Mouse (Mus musculus) limb, embryonic 15.5 days (tissue): ENCODE measurements at regions not wholly inside any gene's neighbourhood (a gene's known extent, or its start where the extent isn't known, plus 50 kb on each side); places are given as distances from the start of the nearest gene placed in this dataset.
A peak's percentile ranks its signal among the peaks of the same experiment; 100 is the strongest.

Source experiments
- ATAC-seq: fragments of 200-750 bp; cut with Nextera tagmentation; 2 replicates; pipeline ENCODE4 v1.8.0; 2017; ENCODE audit warnings: low read depth, moderate TSS enrichment; ENCODE audit not compliant: insufficient number of reproducible peaks, low FRiP score, low TSS enrichment
- H3K27ac ChIP-seq: fragments of 300-500 bp; sonication (generic); 2 replicates; pipeline ENCODE4 v1.5.1; 2015; ENCODE audit warnings: moderate library complexity, mild to moderate bottlenecking, inconsistent platforms
- H3K27me3 ChIP-seq: fragments of 300-500 bp; sonication (generic); 2 replicates; pipeline ENCODE4 v1.6.1; 2015; ENCODE audit warnings: inconsistent platforms
- H3K36me3 ChIP-seq: fragments of 300-500 bp; sonication (generic); 2 replicates; pipeline ENCODE4 v1.6.1; 2015; ENCODE audit warnings: inconsistent platforms
- H3K4me1 ChIP-seq: fragments of 300-500 bp; sonication (generic); 2 replicates; pipeline ENCODE4 v1.6.1; 2015; ENCODE audit warnings: inconsistent platforms
- H3K4me2 ChIP-seq: fragments of 300-500 bp; sonication (generic); 2 replicates; pipeline ENCODE4 v1.6.1; 2015; ENCODE audit warnings: mild to moderate bottlenecking, inconsistent platforms
- H3K4me3 ChIP-seq: fragments of 300-500 bp; sonication (generic); 2 replicates; pipeline ENCODE4 v1.5.1; 2015; ENCODE audit warnings: mild to moderate bottlenecking, inconsistent platforms
- H3K9ac ChIP-seq: fragments of 300-500 bp; sonication (generic); 2 replicates; pipeline ENCODE4 v1.6.1; 2015; ENCODE audit warnings: inconsistent platforms
- H3K9me3 ChIP-seq: fragments of 300-500 bp; sonication (generic); 2 replicates; pipeline ENCODE4 v1.6.1; 2016; ENCODE audit warnings: inconsistent platforms
- WGBS: fragments of 180-500 bp; shearing (Covaris S2); methylation state at CpG from one replicate; pipeline ENCODE4 v1.1.7; 2015; 5-methylcytosine and 5-hydroxymethylcytosine counted together

DNA sequence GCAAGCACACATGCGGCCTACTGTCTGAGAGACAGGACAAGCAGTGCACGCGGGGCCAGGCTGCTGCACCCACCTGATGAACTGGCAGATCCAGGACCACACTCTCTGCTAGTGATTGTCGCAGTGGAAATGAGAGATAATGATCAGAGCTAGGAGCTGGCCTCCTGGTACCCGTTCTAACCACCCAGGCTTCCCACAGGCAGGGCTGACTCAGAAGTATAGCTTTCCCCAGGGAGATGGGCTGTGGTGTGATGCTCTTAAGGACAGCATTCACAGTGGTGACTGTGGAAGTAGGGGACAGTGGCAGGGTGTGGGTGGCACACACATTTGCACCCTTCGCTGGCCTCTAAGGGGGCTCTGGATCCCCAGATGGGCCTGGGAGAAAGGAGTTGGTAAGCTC, 128.0 kb downstream of the Kif26a start:
- peaks cover 31% of the 10 kb centered on the region for H3K4me1 ChIP-seq
- H3K4me3 ChIP-seq: no peak overlapping the region
- no peak overlapping the region for H3K9ac ChIP-seq
- no peak overlapping the region for H3K27ac ChIP-seq
- H3K36me3 ChIP-seq: no peaks in the 10 kb centered on the region
- ATAC-seq: no peak
- no peak overlapping the region for H3K4me2 ChIP-seq
- peaks cover 8% of the 10 kb centered on the region; the same call in 1 of the 2 replicates for H3K27me3 ChIP-seq
- H3K9me3 ChIP-seq: no peaks in the 10 kb centered on the region
- 84% methylated on average over 6 of the region's 6 CpGs for WGBS

DNA sequence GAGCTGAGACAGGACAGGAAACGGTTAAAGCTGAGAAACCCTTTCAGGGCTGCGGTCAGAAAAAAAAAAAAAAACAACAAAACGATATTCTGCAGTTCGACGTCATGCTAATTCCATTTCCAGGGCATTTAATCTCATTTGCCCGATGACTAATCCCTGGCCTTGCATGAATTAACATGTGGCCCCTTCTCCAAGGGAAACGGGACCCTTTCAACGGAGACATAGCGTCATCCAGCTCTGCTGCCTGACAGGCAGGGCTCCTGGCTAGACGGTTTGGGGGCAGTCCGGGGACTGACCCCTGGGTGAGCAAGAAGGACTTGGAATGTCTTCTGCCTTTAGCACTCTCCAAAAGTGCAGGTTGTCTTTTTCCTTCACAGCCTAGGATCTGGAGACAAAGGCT, 128.7 kb downstream of the Kif26a start:
- H3K36me3 ChIP-seq: no peaks in the 10 kb centered on the region
- no peak overlapping the region for H3K4me3 ChIP-seq
- no peak overlapping the region for H3K9ac ChIP-seq
- no peak overlapping the region for H3K27ac ChIP-seq
- 28% methylated on average over 11 of the region's 11 CpGs for WGBS
- peaks cover 14% of the 10 kb centered on the region; the same call in 1 of the 2 replicates for H3K27me3 ChIP-seq
- no peaks in the 10 kb centered on the region for H3K9me3 ChIP-seq
- ATAC-seq: no peak
- H3K4me1 ChIP-seq: peaks cover 31% of the 10 kb centered on the region
- no peak overlapping the region for H3K4me2 ChIP-seq

DNA sequence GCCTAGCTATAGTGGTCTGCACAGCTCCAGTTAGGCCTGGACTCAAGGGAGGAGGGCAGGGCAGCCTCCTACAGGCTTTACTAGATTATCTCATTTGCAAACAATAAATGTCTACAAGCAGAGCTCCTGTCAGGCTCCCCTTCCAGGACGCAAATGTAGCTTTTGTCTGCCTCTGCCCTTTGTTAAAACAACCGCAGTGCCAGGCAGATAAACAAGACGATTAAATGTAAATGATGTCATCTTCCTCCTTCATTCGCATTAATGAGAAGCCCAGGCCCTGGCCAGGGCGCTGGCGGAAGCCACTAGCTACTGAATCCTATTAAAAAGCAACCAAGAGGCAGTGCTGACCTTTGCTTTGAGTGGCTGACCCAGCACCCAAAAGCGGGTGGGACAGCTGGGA, 130.6 kb downstream of the Kif26a start:
- WGBS: 50% methylated on average over 7 of the region's 7 CpGs
- Histone ChIP-seq H3K27me3 (peaks cover 19% of the 10 kb centered on the region; the same call in 1 of the 2 replicates), H3K4me1 (peaks cover 31% of the 10 kb centered on the region), H3K9ac (no peak overlapping the region), H3K9me3 (no peaks in the 10 kb centered on the region), H3K4me2 (no peak overlapping the region), H3K4me3 (no peak overlapping the region), H3K36me3 (no peaks in the 10 kb centered on the region), H3K27ac (no peak overlapping the region)
- ATAC-seq: no peak

DNA sequence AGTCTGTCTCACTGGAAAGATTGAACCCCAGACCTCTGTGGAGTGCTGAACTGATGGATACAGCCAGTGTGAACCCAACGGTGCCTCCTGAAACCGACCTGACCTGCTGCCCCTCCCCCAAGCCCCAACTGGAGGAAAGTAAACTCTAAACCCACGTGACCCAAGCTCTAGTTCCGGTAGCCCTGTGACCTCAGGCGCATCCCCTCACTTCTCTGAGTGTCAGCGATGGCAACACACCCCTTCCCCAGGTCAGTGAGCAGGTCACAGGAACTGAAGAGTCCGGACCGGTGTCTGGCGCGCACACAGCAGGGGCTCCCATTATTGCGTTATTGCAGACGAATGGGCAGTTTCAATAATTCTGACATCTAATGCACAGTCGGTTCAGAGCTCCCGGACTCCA, 131.5 kb downstream of the Kif26a start:
- H3K4me1 ChIP-seq: peaks cover 25% of the 10 kb centered on the region
- ATAC-seq: no peak
- H3K4me3 ChIP-seq: no peak overlapping the region
- H3K9ac ChIP-seq: no peak overlapping the region
- H3K9me3 ChIP-seq: no peaks in the 10 kb centered on the region
- no peak overlapping the region for H3K4me2 ChIP-seq
- 51% methylated on average over 14 of the region's 14 CpGs for WGBS
- peaks cover 19% of the 10 kb centered on the region; the same call in 1 of the 2 replicates for H3K27me3 ChIP-seq
- no peaks in the 10 kb centered on the region for H3K36me3 ChIP-seq
- no peak overlapping the region for H3K27ac ChIP-seq

DNA sequence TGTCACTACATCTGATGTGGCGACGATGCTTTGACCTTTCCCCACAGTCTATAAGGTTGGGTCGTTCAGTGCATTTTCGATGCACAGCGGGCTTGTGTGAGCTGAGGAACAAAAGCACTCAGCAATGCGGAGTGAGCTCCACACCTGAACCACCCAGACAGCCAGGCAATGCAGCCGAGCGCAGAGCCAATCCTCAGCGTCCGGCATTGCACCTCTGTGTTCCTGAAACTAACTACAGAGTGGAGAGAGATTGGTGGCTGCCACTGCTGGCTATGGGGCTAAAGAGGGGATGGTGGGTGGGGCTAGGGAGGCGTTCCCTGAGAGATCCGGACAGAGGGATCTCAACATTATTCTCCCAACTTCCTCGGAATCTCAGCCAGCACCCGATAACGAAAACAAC, 139.1 kb downstream of the Kif26a start:
- 54% methylated on average over 15 of the region's 15 CpGs for WGBS
- H3K36me3 ChIP-seq: no peaks in the 10 kb centered on the region
- no peak overlapping the region for H3K4me2 ChIP-seq
- ATAC-seq: no peak
- no peak overlapping the region for H3K9ac ChIP-seq
- H3K27ac ChIP-seq: no peak overlapping the region
- H3K9me3 ChIP-seq: no peaks in the 10 kb centered on the region
- no peak overlapping the region for H3K4me3 ChIP-seq
- H3K27me3 ChIP-seq: 0 out of 2 replicates have a peak, but pooled peaks cover 2% of the 10 kb centered on the region
- H3K4me1 ChIP-seq: peaks cover 7% of the 10 kb centered on the region; the same call in 1 of the 2 replicates

DNA sequence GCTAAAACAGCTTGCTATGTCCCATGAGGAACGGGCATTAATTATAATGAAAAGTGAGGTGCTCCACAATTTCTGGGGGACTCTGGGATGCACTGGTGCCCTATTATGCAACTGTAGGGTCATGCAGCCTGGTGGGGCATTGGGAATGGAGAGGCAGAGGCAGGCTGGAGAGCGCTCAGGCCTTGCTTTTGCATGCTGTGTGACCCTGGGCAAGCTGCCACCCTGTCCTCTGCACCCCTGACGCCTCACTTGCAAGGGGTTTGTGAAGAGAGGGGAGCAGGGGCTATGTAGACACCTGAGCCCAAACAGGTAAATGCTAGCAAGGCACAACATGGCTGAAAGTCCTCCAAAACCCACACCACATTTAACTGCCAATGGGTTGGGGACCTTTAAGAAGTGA, 142.8 kb downstream of the Kif26a start:
- no peak overlapping the region for H3K9ac ChIP-seq
- H3K4me2 ChIP-seq: no peak overlapping the region
- no peak overlapping the region for H3K4me3 ChIP-seq
- H3K4me1 ChIP-seq: peaks cover 23% of the 10 kb centered on the region
- no peaks in the 10 kb centered on the region for H3K36me3 ChIP-seq
- no peak for ATAC-seq
- no peaks in the 10 kb centered on the region for H3K9me3 ChIP-seq
- no peak overlapping the region for H3K27ac ChIP-seq
- H3K27me3 ChIP-seq: 0 out of 2 replicates have a peak, but pooled peaks cover 6% of the 10 kb centered on the region
- 76% methylated on average over 3 of the region's 3 CpGs for WGBS

DNA sequence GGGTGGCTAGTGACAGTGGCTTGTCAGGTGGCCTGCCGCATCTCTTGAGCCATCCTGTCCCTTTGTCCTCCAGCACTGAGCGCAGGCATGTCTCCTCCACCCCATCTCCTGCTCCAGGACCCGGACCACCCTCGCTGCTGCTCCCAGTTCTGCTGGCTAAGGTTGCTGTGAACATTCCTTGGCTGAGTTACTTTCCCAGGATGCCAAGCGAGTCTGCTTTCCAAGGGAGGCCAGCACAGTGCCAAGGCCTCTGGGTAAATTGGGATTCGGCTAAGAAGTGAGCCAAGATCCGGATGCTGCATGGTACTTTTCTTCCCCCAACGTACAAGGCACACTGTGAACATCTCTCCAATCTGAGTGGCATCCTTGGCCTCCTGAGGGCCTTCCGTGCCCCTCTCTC, 144.3 kb downstream of the Kif26a start:
- Histone ChIP-seq H3K4me1 (peaks cover 25% of the 10 kb centered on the region), H3K4me3 (no peak overlapping the region), H3K27ac (no peak overlapping the region), H3K9ac (no peak overlapping the region), H3K4me2 (no peak overlapping the region), H3K9me3 (no peaks in the 10 kb centered on the region), H3K36me3 (no peaks in the 10 kb centered on the region), H3K27me3 (0 out of 2 replicates have a peak, but pooled peaks cover 9% of the 10 kb centered on the region)
- ATAC-seq: no peak; the same call in 1 of the 2 replicates
- WGBS: 71% methylated on average over 9 of the region's 9 CpGs

DNA sequence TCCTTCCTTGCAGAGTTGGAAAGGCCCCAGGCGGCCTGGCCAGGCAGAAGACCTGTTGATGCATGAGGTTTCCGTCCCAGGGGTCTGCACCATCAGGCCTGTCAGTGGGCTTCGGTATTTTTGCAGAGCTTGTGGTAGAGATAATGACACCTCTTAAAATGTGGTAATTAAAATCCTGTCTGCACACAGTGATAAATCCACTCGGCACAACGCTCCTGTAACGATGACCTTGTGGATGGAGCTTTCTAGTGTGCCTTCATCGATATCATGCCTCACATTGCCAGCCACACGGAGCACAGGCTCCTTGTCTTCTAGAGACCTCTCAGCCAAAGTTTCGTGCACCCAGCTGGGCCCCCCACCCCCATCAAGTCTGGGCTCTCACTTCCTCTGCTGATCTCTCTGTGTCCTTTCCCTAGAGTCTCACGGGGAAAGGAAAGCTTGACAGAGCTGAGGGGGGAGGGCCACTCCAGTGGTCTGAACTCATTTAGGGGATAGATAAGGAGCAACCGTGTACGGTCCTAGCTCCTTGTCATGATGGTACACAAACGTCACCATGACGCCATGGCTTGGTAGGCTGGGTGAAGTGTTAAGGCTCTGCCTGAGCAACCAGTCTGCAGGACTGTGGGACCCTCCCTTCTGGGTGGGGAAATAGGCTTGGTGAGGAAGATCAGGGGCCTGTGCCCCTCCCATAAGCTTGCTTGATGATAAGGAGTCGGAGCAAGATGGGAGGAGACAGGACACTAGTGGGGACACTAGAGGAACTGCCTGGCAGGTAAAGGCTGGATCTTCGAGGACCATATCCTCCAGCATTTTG, 145.9 kb downstream of the Kif26a start:
- H3K4me2 ChIP-seq: no peak overlapping the region
- no peak overlapping the region for H3K9ac ChIP-seq
- 0 out of 2 replicates have a peak, but pooled peaks cover 9% of the 10 kb centered on the region for H3K27me3 ChIP-seq
- 62% methylated on average over 16 of the region's 16 CpGs for WGBS
- no peak overlapping the region for H3K4me3 ChIP-seq
- H3K9me3 ChIP-seq: no peaks in the 10 kb centered on the region
- peaks cover 34% of the 10 kb centered on the region for H3K4me1 ChIP-seq
- H3K27ac ChIP-seq: no peak overlapping the region
- no peaks in the 10 kb centered on the region for H3K36me3 ChIP-seq
- ATAC-seq: no peak

DNA sequence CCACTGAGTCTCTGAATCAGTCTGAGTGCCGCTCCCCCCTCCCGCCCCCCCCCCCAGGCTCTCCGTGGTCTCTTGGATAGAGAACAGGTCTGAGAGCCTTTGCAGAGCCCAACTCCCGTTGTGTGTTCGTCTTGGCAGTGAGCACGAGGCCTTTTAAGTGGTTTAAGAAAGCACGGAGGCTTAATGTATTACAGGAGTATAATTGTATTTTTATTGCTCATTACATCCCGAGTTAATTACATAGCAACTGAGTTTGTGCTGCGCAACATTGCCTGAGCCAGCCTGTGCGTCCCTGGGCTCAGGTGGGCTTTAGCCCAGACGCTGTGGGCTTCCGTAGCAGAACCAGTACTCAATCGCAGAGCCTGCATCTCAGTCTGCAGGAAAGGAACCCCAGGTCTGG, 147.1 kb downstream of the Kif26a start:
- 41% methylated on average over 13 of the region's 13 CpGs for WGBS
- Histone ChIP-seq H3K36me3 (no peaks in the 10 kb centered on the region), H3K27ac (no peak overlapping the region), H3K4me3 (no peak overlapping the region), H3K9ac (no peak overlapping the region), H3K4me1 (peaks cover 34% of the 10 kb centered on the region), H3K27me3 (0 out of 2 replicates have a peak, but pooled peaks cover 9% of the 10 kb centered on the region), H3K4me2 (no peak overlapping the region), H3K9me3 (no peaks in the 10 kb centered on the region)
- ATAC-seq: no peak

DNA sequence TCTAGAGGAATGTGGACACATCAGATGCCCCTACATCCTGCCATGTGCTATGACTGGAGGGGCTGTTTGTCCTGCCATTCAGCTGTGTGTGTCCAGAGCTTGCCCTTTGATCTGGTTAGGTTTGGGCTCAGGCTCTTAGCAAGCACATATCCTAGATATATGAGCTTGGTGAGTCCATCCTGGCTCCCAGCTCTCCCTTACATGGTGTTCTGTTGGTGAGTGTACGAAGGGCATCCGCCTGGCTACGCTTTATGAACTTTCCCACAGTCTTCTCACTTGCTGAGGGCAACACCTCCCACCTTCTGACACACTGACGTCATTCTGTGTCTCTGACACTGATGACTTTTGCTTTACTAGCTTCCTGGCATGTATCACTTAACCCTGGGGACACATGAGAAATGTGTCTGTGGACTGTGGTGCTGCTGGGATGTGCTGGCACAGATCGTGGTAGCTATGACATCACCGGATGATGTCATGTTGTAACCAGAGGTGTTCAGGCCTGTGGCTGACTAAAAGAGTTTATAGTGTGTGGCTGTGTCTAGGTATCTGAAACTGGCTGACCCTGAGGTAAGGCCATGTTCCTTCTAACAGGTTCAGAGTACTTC, 149.4 kb downstream of the Kif26a start:
- H3K36me3 ChIP-seq: no peaks in the 10 kb centered on the region
- WGBS: 70% methylated on average over 6 of the region's 6 CpGs
- no peak overlapping the region for H3K27ac ChIP-seq
- H3K4me1 ChIP-seq: peaks cover 42% of the 10 kb centered on the region
- H3K4me2 ChIP-seq: no peak overlapping the region
- H3K4me3 ChIP-seq: no peak overlapping the region
- H3K9ac ChIP-seq: no peak overlapping the region
- no peak for ATAC-seq
- H3K27me3 ChIP-seq: 0 out of 2 replicates have a peak, but pooled peaks cover 9% of the 10 kb centered on the region
- no peaks in the 10 kb centered on the region for H3K9me3 ChIP-seq

DNA sequence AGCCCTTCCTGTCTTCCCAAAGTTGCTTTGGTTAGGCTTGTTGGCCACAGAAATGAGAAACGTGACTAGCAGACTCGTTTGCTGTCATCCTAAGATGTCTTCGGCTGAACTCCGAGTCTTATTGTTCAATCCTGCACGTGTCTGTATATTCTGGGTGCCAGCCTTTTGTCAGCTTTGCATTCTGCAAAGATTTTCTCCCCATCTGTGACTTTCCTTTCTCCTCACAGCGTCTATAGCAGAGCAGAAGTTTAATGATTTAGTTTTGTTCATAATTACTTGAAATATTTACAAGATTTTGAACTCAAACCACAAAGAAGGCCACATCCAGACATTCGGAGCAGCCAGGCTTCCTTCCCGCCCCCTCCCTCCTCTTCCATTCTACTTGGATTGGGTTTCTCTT, 152.5 kb downstream of the Kif26a start:
- no peak overlapping the region for H3K4me2 ChIP-seq
- peaks cover 11% of the 10 kb centered on the region for H3K27me3 ChIP-seq
- H3K9ac ChIP-seq: no peak overlapping the region
- no peak overlapping the region for H3K4me3 ChIP-seq
- no peaks in the 10 kb centered on the region for H3K9me3 ChIP-seq
- WGBS: 73% methylated on average over 8 of the region's 8 CpGs
- H3K4me1 ChIP-seq: peaks cover 50% of the 10 kb centered on the region
- no peaks in the 10 kb centered on the region for H3K36me3 ChIP-seq
- ATAC-seq: no peak
- H3K27ac ChIP-seq: no peak overlapping the region

DNA sequence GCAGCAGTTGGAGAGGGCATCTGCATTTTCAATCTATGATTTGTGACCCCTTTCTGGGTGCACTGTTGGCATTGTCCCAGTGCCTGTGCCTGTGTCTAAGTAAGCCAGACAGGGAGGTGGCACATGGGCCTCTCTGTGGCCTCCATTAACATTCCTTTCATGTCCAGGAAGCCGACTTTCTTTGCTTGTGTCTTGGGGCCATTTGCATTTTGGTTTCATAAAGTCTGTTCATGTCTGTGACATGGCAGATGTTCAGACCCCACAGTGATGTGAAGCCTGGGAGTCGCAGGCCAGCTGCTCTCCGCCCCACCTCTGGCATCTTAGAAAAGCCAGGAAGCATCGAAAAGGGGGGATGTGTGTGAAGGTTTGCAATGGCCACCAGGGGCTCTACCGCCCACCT, 153.1 kb downstream of the Kif26a start:
- ATAC-seq: no peak
- Histone ChIP-seq H3K36me3 (no peaks in the 10 kb centered on the region), H3K27me3 (peaks cover 11% of the 10 kb centered on the region), H3K27ac (peak overlapping the region; percentile 38; the same call in 1 of the 2 replicates), H3K4me2 (no peak overlapping the region), H3K9me3 (no peaks in the 10 kb centered on the region), H3K9ac (no peak overlapping the region), H3K4me3 (no peak overlapping the region), H3K4me1 (peaks cover 50% of the 10 kb centered on the region)
- 52% methylated on average over 5 of the region's 5 CpGs for WGBS
